Mouse (Mus musculus) kidney, postnatal 25 days (tissue): ENCODE measurements around the gene Cdh16.
"Not testable (repeated sequence)": the region's sequence is repeated elsewhere in the genome, so short reads cannot be mapped to it uniquely, and the experiment has no call there.

Source experiments
- DNase-seq, 2 experiments: peaks; one replicate each; pipeline ENCODE4 v3.0.0; 2021; ENCODE audit warnings: mixed read lengths in 2 of 2

Gene Cdh16

DNA sequence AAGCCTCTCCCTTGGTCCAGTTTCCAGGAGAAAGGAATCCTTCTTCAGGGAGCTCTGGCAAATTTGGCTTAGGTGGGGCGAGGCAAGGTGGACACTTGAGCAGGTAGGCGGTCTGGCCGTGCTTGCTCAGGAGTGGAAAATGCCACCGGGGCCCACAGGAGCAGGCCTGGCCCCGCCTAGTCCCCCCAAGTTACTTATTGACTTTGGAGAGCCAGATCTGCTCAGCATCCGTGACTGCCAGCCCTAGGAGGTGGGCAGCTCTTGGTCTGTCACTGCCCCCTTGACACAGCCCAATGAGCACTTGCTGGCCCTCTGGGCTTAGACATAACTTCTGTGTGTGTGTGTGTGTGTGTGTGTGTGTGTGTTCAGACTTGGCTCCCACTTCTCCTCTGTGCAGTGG lies at the start of gene Cdh16:
TSS of gene Cdh16 (minus strand) at position 236 of the 400 bp plus-strand sequence.
- DNase-seq, result peak; percentile 93 to 97

DNA sequence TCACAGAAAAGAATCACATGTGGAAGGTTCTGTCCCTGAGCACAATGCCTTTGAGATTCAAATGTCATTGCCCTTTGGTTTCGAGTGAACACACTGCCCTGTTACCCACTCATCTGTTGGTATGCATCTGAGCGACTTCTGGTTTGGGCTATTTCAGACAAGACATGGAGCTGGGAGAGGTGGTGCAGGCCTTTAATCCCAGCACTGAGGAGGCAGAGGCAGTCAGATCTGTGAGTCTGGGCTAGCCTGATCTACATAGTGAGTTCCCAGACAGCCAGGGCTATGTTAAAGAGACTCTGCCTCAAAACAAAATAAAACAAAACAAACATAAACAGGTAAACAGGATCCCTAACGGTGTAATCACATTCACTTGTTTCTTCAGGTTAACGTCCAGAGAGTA lies 31.4 kb upstream of the Cdh16 start:
- DNase-seq, result no peak

GRCm38 (mm10) chr8:104654984-104655383 lies 30.8 kb upstream of the Cdh16 start:
- DNase-seq, result peak; percentile 83 to 88

DNA sequence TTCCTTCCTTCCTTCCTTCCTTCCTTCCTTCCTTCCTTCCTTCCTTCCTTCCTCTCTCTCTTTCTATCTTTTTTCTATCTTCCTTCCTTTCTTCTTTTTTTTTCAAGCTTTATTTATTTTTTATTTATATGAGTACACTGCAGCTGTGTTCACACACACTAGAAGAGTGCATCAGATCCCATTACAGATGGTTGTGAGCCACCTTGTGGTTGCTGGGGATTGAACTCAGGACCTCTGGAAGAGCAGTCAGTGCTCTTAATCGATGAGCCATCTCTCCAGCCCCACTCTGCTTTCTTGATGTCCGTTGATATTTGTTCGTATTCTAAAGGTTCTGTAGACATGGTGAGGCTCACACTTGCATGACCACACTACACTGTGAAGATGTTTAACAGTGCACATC lies 20.0 kb upstream of the Cdh16 start:
- DNase-seq, result not testable (repeated sequence)

DNA sequence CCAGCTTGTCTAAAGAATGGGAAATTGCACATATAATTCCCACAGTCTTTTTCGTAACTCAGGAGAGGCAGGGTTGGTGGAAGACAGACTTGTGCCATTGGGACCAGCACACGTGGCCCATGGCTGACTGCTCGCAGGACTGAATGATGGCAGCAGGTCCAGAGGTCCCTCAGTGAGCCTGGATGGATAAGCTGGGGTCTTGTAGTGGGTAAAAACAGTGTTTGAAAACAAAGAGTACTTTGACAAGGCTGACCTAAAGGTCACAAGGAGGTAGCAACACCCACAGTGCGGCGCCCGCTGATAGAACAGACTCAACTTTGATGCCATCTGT lies 18.1 kb upstream of the Cdh16 start:
- no peak for DNase-seq

DNA sequence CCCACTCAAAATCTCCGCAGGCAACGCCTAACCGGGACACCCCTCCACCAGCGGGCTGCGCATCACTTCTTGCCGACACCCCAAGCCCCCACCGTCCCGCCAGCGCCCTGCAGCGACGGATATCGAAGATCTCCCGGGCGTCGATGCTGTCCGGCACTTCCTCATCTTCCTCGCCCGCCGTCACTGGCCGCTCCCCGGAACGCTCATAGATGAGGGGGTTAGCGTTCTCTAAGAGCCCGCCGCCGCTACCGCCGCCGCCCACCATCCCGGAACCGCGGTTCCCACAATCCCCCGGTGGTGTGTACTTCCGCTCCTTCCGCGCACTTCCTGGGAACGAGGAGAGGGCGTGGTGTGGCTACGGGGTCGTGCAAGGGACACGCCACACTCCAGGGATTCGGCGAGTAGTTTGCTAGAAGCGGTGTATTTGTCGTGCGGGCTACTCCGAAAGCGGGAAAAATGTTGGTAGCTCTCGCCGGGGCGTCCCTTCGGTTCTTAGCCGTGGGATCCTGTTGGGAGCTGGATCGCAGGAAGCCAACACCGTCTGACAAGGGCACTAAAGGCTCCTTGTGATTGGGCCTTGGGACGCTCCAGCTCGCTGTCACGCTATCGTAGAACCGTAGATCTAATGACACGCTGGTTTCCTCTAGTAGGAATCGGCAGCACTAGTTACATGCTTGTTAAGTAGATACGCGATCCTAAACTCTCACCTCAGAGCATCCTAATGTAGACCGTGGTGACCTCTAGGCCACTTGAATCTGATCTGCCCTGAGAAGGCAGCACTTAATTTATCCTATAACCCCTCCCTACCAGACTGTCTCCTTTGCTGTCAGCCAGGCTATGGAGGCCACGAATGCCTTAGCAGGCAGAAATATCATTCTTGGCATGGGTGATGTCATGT lies 17.5 kb upstream of the Cdh16 start, which contains the start of gene Ciao2b:
TSS of gene Ciao2b (minus strand) at position 540 of the 898 bp plus-strand sequence.
- DNase-seq, result peak; percentile 91 to 95

DNA sequence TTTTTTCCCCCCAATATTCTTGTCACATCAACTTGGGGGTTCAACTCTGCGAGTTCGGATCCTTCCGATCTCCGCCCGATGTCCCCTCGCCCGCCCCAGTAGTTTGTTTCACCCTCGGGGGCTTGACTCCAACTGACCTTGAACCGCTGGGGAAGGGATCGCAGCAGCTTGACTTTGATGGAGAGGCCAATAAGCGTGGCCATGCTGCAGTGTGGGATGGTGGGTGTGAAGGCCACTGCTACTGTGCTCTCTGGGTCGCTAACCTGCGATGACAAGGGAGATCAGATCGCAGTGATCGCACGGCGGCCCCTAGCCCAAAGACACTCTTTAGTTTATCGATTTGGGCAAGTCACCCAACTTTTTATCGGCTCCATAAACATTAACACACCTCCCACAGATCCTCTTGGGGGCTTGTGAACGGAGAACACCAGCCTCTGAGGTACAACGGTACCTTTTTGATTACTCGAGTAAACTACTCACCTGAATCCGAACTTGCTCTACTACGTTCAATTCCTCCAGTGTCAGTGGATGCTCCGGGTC lies 16.7 kb upstream of the Cdh16 start:
- no peak for DNase-seq

DNA sequence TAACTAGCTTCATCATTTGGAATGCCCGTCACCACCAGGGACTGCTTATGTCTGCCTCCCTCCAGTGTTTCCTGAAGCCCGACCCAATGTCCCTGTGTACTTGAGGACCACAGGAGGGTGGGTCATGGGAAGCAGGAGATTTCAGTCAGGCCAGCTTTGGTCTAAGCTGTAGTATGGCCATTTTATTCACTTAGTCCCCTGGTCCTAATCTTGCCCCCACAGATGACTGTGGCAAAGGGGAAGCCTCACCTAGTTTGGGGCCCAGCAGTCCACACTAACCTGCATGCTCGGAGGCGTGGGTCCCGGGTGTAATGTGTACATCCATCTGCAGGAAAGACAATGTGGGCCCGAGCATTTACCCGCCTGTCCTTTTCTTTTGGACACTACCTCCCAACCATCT lies 16.0 kb upstream of the Cdh16 start:
- no peak for DNase-seq

- DNase-seq, result no peak
Measured at GRCm38 (mm10) chr8:104638010-104638409, 13.8 kb upstream of the Cdh16 start.

DNA sequence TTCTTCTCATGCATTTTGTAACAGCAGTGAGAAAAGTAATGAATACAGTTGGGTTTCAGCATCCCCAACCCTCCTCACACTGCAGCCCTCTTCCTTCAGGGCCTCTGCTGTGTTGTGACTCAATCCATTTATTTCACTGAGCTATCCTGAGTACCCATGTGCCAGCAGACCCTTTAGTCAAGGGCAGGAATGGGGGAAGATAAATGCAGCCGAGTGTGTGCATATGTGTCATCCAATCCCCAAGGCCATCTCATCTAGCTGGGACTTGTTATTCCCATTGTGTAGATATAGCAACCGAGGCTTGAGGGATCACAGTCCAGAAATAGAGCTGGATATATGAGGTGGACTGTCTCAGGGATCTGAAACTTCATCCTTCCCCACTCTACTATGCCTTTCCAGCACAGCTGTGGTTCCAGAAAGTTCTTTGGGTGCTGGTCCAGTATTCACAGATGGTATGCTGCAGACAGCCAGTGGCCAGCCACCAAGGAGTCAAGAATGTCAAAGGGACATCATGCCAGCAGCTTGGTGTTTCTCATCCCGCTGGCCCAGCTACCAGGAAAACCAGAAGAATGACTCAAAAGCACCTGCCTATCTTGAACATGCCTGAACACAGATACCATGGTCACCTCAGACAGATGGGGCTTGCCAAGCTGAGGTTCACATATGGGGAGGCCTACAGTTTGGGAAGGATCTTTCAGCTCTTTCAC lies 11.0 kb upstream of the Cdh16 start:
- peak in 1 of 2 experiments; percentile 13 for DNase-seq

DNA sequence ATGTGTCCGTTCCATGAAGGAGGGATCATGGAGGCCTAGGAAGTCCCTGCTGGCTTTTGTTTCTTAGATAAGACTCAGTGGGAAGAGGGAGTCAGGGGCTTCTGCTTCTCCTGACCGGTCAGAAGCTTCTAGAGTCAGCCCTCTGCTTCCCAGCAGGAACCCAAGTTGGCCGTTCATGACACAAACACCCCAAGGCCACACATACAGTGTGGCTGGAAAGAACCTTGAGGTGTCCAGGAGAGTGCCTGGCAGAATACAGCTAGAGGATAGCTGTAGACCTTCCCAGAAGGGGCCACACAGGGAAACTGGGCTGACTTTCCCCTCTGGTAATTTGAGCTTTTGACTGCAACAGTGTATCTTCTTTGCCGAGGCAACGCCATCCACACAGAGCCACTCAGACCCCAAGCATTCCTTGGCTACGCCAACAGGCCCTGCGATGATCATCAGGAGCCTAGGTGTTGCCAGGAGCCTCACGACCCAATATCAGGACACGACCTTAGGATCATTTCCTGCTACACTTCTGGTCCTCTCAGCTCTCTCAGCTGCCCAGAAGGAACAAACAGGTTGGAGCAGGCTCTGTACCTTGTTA lies 9.1 kb upstream of the Cdh16 start:
- peak in 1 of 2 experiments; percentile 26 for DNase-seq

DNA sequence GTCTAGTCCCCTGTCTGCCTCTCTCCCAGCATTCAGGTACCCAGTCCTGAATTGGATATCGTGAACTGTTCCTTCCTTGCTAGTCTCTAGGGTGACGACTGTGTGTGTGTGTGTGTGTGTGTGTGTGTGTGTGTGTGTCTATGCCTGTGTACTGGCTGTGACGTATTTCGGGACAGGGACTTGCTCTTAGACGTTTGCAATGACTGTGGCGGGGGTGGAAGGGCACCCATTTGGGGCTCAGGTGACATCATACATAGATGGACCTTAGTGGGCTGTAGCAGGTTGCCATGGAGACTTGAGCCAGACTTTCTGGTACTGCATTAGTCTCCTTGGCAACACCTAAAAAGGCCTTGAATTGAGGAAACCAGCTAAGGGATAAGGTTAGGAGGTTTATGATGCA lies 8.3 kb upstream of the Cdh16 start:
- DNase-seq, result peak in 1 of 2 experiments; percentile 28

DNA sequence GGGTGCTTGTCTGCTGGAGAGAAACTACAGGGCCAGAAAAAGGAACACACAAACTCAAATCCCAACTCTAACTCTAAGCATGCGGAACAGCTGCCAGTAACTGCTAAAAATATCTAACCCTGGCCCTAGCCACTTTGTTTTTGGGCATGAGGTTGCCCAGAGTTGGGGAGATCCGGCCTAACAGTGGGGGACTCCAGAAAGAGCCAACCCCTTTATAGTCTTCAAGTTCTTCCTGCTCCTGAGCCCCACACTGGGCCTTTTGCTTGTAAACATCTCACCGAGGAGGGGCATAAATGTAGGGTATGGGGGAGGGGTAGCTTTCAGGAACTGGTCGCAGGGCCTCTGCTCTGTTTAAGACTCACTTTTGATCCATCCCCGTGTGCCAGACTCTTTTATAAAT lies 7.8 kb upstream of the Cdh16 start:
- DNase-seq, result peak in 1 of 2 experiments; percentile 26

DNA sequence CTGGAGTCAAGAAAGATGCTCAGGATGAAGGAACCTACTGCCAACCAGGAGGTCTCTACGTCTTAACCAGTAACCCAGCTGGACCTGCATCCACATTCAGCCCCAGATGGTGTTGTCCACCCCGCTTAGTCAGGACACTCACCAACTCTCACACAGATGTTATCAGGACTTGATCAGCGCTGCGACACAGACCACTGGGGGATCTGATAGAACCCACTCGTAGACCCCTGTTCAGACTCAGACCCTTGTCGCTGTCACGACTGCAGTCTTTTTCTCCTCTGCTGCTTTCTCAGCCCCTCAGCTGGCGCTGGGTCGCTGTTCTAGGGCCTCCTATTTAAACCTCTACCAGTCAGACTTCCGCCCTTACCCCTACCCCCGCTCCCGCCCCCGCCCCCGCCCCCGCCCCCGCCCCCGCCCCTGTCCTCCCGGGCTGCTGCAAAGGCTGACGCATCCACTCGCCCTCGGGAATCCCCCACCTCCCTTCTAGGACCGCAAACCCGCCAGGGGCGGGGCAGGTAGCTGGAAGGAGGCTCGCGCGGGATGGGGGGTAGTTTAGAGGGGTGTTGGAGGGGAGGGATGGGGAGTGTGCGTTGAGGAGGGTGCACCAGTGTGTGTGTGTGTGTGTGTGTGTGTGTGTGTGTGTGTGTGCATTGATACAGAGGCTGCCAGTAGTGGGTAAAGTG lies 6.9 kb upstream of the Cdh16 start, which contains the start of gene Rrad:
TSS of gene Rrad (minus strand) at position 347 of the 683 bp plus-strand sequence.
- DNase-seq, result peak; percentile 48 to 81

- DNase-seq, result peak; percentile 21 to 61
Measured at GRCm38 (mm10) chr8:104630574-104630973, 6.4 kb upstream of the Cdh16 start.

- DNase-seq, result no peak
Measured at GRCm38 (mm10) chr8:104630111-104630479, 5.9 kb upstream of the Cdh16 start.

DNA sequence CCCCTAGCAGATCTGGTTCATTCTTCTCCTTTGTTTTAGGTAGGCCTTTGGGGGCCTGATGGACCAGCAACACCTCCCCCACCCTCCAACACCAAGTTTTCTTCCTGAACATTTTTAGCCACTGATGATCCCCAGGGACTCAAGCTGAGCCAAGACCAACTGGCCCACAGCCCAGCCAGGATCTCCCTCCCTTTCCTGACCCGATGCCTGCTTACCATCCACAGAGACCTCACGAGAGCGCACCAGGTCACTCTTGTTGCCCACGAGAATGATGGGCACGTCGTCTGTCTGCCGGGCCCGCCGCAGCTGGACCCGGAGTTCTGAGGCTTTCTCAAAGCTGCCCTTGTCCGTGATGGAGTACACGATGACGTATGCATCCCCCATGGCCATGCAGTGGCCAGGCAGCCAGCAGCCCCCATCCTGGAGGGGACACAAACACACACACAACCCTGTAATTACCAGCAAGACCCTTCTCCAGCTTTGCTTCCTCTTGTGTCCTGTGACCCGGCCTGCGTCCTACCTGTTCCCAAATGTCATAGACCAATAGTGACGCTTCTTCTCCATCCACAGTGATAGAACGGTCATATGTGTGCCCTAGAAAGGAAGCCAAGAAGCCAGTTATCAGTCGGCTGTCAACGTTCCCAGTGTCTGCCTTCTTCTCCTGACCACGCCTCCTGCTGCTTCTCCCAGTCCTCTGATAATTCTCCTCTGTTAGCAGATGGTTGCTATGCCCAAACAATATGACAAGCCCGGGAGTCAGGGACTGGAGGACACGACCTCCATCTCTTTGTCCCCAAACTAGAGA lies 5.3 kb upstream of the Cdh16 start:
- DNase-seq, result peak; percentile 74 to 80

- DNase-seq, result peak in 1 of 2 experiments; percentile 48
Measured at GRCm38 (mm10) chr8:104628402-104628801, 4.2 kb upstream of the Cdh16 start.

DNA sequence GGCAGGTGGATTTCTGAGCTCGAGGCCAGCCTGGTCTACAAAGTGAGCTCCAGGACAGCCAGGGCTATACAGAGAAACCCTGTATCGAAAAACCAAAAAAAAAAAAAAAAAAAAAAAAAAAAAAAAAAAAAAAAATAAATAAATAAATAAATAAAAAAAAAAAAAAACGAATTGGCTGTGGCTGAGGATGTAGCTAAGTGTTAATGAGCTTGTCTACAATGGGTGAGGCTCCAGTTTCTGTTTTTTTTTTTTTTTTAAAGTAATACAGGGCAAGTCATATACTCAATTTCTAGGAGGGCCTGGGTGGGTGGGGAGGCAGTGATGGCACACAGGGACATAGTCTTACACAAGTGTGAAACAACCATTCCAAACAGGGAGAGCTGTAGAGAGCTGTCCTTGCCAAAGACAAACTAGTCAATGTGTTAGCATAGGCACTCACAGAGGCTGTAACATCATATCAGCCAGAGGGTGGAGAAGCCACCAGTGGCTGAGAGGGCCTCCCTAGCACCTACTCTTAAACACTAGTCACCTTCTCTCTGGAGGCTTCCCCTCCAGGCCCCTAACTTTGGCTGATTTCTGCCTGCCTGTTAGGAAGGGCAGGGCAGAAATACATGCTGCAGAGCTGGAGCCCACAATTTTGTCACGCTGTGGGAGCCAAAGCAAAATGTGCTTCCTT lies 3.0 kb upstream of the Cdh16 start:
- DNase-seq, result peak in 1 of 2 experiments; percentile 7

DNA sequence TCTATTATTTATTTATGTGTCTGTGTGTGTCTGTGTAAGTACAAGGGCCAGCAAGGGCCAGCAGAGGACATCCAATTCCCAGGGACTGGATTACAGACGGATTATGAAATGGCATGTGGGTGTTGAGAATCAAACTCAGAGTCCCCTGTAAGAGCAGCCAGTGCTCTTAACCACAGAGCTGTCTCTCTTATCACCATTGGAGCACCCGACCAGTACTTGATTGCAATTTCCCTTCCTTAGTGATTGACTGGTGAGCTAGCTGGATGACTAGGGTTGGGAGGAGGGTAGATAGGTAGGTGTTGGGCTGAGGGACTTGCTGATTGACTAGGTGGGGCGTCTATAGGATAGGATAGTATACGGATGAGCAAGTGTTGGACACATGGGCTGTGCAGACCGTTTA lies 3.4 kb downstream of the Cdh16 start:
- DNase-seq, result no peak

DNA sequence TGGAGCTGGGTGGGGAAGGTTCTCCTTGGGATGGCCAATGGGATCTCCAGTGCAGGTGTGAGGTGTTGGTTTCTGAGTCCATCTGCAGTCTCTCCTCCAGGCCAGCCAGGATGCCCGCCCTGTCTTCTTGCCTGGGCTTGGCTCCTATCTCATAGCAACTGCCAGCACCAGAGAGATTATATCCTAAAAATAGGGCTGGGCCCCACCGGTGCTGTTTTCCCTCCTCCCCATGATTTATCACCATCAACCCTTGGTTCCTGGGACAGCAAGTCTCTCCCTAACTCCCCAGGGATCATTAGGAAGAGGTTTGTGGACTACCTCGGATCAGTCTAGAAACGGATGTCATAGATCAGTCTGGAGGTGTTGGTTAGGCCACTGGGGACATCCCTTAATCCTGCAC lies 11.1 kb downstream of the Cdh16 start:
- DNase-seq, result no peak
